Mouse (Mus musculus) forebrain, embryonic 11.5 days (tissue): ENCODE results near the gene Dppa3. TPM values are rescaled to one million over a fixed set of nuclear protein-coding genes. Genes with fewer than 3 reads are reported as not detected.

ENCODE experiments used
- ATAC-seq: fragments of 200-750 bp; cut with Nextera tagmentation; replicated peaks from 2 replicates; pipeline ENCODE4 v1.8.0; 2017; ENCODE audit warnings: moderate TSS enrichment; ENCODE audit not compliant: low FRiP score
- DNase-seq: peaks from one replicate; pipeline ENCODE4 v3.0.0-alpha.2; 2017; ENCODE audit warnings: low spot score
- H3K27ac ChIP-seq: fragments of 300-500 bp; sonication (generic); 2 replicates; pipeline ENCODE4 v1.5.1; 2014; ENCODE audit warnings: low read depth, low read length
- H3K27me3 ChIP-seq: fragments of 300-500 bp; sonication (generic); 2 replicates; pipeline ENCODE4 v1.6.1; 2014; ENCODE audit warnings: mild to moderate bottlenecking, low read length, mixed read lengths; ENCODE audit not compliant: control insufficient read depth, insufficient read depth
- H3K36me3 ChIP-seq: fragments of 300-500 bp; sonication (generic); 2 replicates; pipeline ENCODE4 v1.6.1; 2014; ENCODE audit warnings: mild to moderate bottlenecking, low read length, moderate library complexity, mixed read lengths; ENCODE audit not compliant: control insufficient read depth, insufficient read depth
- H3K4me1 ChIP-seq: fragments of 300-500 bp; sonication (generic); replicated peaks from 2 replicates; pipeline ENCODE4 v1.6.1; 2014; ENCODE audit warnings: low read length, mixed read lengths; ENCODE audit not compliant: control insufficient read depth, insufficient read depth
- H3K4me2 ChIP-seq: fragments of 300-500 bp; sonication (generic); 2 replicates; pipeline ENCODE4 v1.6.1; 2014; ENCODE audit warnings: low read depth, mild to moderate bottlenecking, low read length, moderate library complexity, mixed read lengths; ENCODE audit not compliant: severe bottlenecking
- H3K4me3 ChIP-seq: fragments of 300-500 bp; sonication (generic); 2 replicates; pipeline ENCODE4 v1.5.1; 2014; ENCODE audit warnings: low read depth, low read length
- H3K9ac ChIP-seq: fragments of 300-500 bp; sonication (generic); 2 replicates; pipeline ENCODE4 v1.6.1; 2014; ENCODE audit warnings: low read length
- H3K9me3 ChIP-seq: fragments of 300-500 bp; sonication (generic); 2 replicates; pipeline ENCODE4 v1.6.1; 2016; ENCODE audit warnings: low read length, mixed read lengths; ENCODE audit not compliant: control insufficient read depth
- WGBS: fragments of 180-500 bp; shearing (Covaris S2); extraction: QIAGEN DNeasy Blood & Tissue Kit; methylation state at CpG from one replicate; pipeline ENCODE4 v1.1.7; 2014; 5-methylcytosine and 5-hydroxymethylcytosine counted together
- polyA plus RNA-seq: library from polyadenylated mRNA; unstranded; fragments of >200 nt; fragmentation: Nextera tagmentation; extraction: Ambion mirVana; gene quantifications from 2 replicates; pipeline ENCODE4 v1.2.1, GENCODE M21; 2014

The Dppa3 gene
- polyA plus RNA-seq, 1 experiment from 2014 or later: not detected

DNA sequence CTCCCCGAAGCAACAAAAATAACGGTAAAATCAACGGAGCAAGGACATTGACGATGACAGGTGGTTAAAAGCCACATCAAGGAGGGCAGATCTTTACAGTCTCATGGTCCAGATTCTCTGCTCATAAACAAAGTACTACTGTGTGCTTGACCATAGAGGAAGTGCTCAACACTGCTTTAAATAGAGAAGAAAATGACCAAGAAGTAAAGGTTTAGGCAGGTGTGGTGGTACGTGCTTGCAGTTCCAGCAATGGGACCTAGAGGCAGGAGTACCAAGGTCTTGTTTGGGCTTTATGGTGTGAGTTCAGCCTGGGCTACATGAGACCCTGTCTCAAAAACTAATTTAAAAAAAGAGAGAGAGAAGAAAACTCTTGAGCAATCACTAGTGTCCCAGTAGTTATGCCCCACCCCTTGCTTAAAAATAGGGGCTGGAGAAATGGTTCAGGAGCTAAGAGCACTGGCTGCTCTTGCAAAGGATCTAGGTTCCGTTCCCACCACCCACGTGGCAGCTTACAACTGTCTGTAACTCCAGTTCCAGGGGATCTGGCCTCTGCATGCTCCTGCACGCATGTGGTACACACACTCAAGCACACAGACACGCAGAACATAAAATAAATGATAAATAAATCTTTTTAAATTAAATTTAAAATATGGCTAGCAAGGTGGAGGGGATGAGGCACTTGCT lies 27.0 kb upstream of the Dppa3 start:
- WGBS: 91% methylated on average over 9 of the region's 9 CpGs
- DNase-seq: no peak

DNA sequence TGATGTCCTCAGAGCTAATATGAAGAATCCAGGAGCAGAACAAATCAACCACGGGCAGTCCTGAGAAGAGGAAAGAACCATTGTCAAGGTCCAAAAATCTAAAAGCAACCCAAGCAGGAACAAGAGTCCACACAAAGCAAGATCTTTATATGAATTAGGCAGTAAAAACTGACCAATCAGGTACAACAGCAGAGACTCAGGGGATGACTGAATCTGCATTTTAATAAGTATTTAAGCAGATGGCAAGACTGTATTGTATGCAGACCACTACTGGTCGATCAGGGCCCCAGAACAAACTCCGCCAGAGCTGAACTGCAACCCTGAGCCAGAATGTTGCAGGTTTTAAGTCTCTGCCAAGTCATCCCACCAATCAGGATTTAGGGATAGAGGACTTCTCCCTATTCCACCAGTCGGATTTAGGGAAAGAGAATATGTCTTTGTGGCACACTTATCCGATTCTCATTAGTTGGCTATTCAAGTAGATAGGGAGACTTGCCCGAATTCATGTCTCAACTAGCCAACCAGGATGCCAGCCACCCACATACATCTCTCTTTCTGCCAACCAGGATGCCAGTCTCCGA lies 26.1 kb upstream of the Dppa3 start:
- Histone ChIP-seq H3K4me3 (no peak overlapping the region), H3K27me3 (no peaks in the 10 kb centered on the region), H3K27ac (no peak overlapping the region), H3K36me3 (no peaks in the 10 kb centered on the region), H3K4me2 (no peak overlapping the region), H3K9me3 (no peaks in the 10 kb centered on the region), H3K4me1 (no peaks in the 10 kb centered on the region), H3K9ac (no peak overlapping the region)
- 88% methylated on average over 7 of the region's 7 CpGs for WGBS
- DNase-seq (no peak), ATAC-seq (no peak)

More for the DNA sequence above, 27.0 kb upstream of the Dppa3 start:
- Histone ChIP-seq H3K9me3 (no peaks in the 10 kb centered on the region), H3K4me2 (no peak overlapping the region), H3K4me3 (no peak overlapping the region), H3K27ac (no peak overlapping the region), H3K36me3 (no peaks in the 10 kb centered on the region), H3K9ac (no peak overlapping the region), H3K4me1 (no peaks in the 10 kb centered on the region), H3K27me3 (no peaks in the 10 kb centered on the region)
- no peak for ATAC-seq

DNA sequence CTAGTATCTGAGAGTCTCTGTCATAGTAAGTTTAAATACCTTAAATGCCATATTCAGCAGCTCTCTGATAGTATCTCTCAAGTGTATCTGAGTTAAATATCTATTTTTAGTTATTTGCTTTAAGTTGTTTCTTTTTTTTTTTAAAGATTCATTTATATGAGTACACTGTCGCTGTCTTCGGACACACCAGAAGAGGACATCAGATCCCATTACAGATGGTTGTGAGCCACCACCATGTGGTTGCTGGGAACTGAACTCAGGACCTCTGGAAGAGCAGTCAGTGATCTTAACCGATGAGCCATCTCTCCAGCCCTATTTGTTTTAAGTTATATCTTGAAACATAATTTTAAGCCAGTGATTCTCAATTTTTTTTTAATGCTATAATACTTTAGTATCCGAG lies 25.2 kb upstream of the Dppa3 start:
- no peak overlapping the region for H3K27ac ChIP-seq
- H3K9me3 ChIP-seq: no peaks in the 10 kb centered on the region
- no peaks in the 10 kb centered on the region for H3K4me1 ChIP-seq
- H3K4me2 ChIP-seq: no peak overlapping the region
- H3K9ac ChIP-seq: no peak overlapping the region
- WGBS: 91% methylated on average over 4 of the region's 4 CpGs
- DNase-seq (no peak), ATAC-seq (no peak)
- H3K27me3 ChIP-seq: no peaks in the 10 kb centered on the region
- no peaks in the 10 kb centered on the region for H3K36me3 ChIP-seq
- H3K4me3 ChIP-seq: no peak overlapping the region

DNA sequence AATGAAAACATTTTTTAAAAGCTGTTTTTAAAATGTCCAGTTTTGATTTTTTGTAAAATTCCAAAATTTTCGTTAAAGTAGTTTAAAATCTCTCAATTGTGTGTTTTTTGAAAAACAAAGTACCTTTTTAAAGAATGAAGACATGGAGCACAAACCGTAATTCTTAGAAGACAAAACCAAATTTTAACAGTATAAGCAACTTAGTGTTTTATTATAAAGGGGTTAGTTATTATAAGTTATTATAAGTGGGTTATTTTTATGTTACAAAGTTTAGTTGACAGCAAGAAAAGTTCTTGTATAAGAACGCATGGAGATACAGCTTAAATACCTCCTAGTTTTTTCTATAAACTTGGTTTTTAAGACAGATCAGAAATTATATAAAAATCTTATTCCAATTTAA lies 24.6 kb upstream of the Dppa3 start:
- DNase-seq (no peak), ATAC-seq (no peak)
- 90% methylated on average over 3 of the region's 3 CpGs for WGBS
- Histone ChIP-seq H3K27me3 (no peaks in the 10 kb centered on the region), H3K9me3 (no peaks in the 10 kb centered on the region), H3K4me2 (peak overlapping the region; percentile 65; the same call in 1 of the 2 replicates), H3K4me3 (no peak overlapping the region), H3K27ac (no peak overlapping the region), H3K36me3 (no peaks in the 10 kb centered on the region), H3K4me1 (no peaks in the 10 kb centered on the region), H3K9ac (no peak overlapping the region)

DNA sequence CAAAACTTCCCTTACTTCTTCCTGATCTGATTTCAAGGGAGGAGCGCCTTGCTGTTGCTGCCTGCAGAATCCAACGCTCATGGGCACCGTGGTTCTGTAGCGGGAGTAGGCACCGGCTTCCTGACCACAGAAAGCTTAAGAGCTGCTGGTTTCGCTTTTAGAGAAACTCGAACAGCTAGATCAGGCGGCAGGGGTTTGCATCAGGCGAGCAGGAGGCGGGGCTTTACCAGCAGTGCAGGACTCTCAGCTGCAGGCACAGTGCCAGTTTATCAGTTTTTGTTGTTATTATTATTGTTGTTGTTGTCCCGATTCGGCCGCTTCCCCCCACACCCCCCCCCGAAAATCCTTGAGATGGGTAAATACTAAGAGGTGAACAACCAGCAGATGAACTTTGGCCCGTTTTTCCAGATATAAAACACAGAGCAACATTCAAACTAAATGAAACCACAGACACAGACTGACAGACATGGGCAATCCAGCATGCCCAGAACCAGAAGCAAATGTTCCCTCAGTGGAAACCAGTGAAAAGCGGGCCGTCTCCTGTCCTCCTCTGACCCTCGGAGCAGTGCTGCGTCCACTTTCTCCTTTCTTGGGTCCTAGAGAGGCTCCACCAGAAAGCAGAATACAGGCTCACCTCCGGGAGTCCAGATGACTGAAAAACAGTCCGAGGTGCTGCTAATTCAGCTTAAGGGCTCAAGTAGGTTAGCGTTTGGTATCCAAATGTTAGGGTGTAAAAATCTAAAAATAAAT lies 23.8 kb upstream of the Dppa3 start, which contains the start of gene Apobec1:
TSS of gene Apobec1 (minus strand) at position 203 of the 750 bp plus-strand sequence.
- no peaks in the 10 kb centered on the region for H3K27me3 ChIP-seq
- no peaks in the 10 kb centered on the region for H3K36me3 ChIP-seq
- peak within 1 kb of the TSS; percentile 60 for H3K9ac ChIP-seq
- ATAC-seq: peak; percentile 79
- peak within 1 kb of the TSS; percentile 65 for H3K4me2 ChIP-seq
- no peaks in the 10 kb centered on the region for H3K4me1 ChIP-seq
- peak; percentile 73 for DNase-seq
- 10% methylated on average over 22 of the region's 22 CpGs for WGBS
- H3K4me3 ChIP-seq: peak within 1 kb of the TSS; percentile 31
- no peak within 1 kb of the TSS for H3K27ac ChIP-seq
- no peaks in the 10 kb centered on the region for H3K9me3 ChIP-seq

DNA sequence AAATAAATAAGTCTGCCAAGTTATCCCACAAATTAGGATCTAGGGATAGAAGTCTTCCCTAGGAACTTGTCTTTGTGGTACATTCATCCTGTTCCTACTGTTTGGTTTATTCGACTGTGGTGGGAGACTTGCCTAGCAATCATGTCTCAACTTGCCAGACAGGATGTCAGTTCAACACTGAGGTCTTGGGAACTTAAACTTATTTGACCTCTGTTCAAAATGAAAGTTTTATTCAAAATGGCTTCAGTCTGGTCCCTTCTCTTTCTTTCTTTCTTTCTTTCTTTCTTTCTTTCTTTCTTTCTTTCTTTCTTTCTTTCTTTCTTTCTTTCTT lies 23.3 kb upstream of the Dppa3 start:
- Histone ChIP-seq H3K4me3 (no peak overlapping the region), H3K4me2 (no peak overlapping the region)

DNA sequence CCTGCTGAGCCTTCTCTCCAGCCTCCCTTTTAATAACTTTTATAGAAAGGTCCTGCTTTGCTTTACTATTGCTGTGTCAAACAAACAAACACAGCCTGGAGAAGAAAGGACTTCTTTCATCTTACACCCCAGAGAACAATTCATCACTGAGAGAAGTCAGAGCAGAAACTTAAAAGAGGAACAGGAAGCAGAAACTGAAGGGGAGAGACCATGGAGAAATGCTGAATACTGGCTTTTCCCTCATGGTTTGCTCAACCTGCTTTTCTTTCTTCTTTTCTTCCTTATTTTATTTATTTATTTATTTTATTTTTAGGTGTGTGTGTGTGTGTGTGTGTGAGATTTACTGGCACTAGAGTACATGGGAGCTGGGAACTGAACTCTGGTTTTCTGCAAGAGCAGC lies 21.9 kb upstream of the Dppa3 start:
- H3K4me2 ChIP-seq: no peak overlapping the region
- H3K4me1 ChIP-seq: no peaks in the 10 kb centered on the region
- no peak overlapping the region for H3K9ac ChIP-seq
- no peaks in the 10 kb centered on the region for H3K9me3 ChIP-seq
- no peak overlapping the region for H3K27ac ChIP-seq
- DNase-seq (no peak), ATAC-seq (no peak)
- no peaks in the 10 kb centered on the region for H3K27me3 ChIP-seq
- H3K36me3 ChIP-seq: no peaks in the 10 kb centered on the region
- H3K4me3 ChIP-seq: no peak overlapping the region

More for the DNA sequence above, 23.3 kb upstream of the Dppa3 start:
- Histone ChIP-seq H3K27ac (no peak overlapping the region), H3K9ac (no peak overlapping the region), H3K4me1 (no peaks in the 10 kb centered on the region), H3K9me3 (no peaks in the 10 kb centered on the region), H3K27me3 (no peaks in the 10 kb centered on the region), H3K36me3 (no peaks in the 10 kb centered on the region)
- no peak for ATAC-seq
- WGBS: 56% methylated on average over 1 of the region's 1 CpGs
- no peak for DNase-seq

DNA sequence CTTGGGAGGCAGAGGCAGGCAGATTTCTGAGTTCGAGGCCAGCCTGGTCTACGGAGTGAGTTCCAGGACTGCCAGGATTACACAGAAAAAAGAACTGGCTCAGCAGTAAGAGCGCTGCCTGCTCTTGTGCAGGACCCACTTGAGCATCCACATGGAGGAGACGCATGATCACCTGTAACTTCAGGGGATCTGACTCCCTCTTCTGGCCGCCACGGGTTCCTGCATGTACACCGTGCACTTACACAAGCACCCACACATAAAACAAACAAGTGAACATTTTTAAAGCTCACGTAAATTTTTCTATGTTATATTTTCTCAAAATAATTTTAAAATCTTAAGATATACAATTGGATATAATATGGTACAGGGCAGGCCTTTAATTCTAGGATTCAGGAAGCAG lies 20.7 kb upstream of the Dppa3 start:
- no peaks in the 10 kb centered on the region for H3K36me3 ChIP-seq
- H3K4me3 ChIP-seq: no peak overlapping the region
- no peak overlapping the region for H3K9ac ChIP-seq
- 94% methylated on average over 8 of the region's 8 CpGs for WGBS
- H3K27me3 ChIP-seq: no peaks in the 10 kb centered on the region
- no peak overlapping the region for H3K27ac ChIP-seq
- no peaks in the 10 kb centered on the region for H3K9me3 ChIP-seq
- no peaks in the 10 kb centered on the region for H3K4me1 ChIP-seq
- no peak for DNase-seq
- H3K4me2 ChIP-seq: no peak overlapping the region
- no peak for ATAC-seq
